Mouse (Mus musculus) neural tube, embryonic 13.5 days (tissue): Measurements from ENCODE around the gene Tenm2. TPM values are rescaled to one million over a fixed set of nuclear protein-coding genes. Genes with fewer than 3 reads are reported as not detected.

Source experiments
- ATAC-seq: fragments of 200-750 bp; cut with Nextera tagmentation; 2 replicates; pipeline ENCODE4 v1.8.0; 2017; ENCODE audit warnings: low read depth, mild to moderate bottlenecking, moderate TSS enrichment, moderate library complexity
- H3K27ac ChIP-seq: fragments of 300-500 bp; sonication (generic); replicated peaks from 2 replicates; pipeline ENCODE4 v1.5.1; 2015; ENCODE audit warnings: moderate library complexity, mild to moderate bottlenecking, inconsistent platforms
- H3K27me3 ChIP-seq: fragments of 300-500 bp; sonication (generic); 2 replicates; pipeline ENCODE4 v1.6.1; 2015; ENCODE audit warnings: mild to moderate bottlenecking, inconsistent platforms
- H3K36me3 ChIP-seq: fragments of 300-500 bp; sonication (generic); 2 replicates; pipeline ENCODE4 v1.6.1; 2015; ENCODE audit warnings: mild to moderate bottlenecking, inconsistent platforms
- H3K4me1 ChIP-seq: fragments of 300-500 bp; sonication (generic); replicated peaks from 2 replicates; pipeline ENCODE4 v1.6.1; 2015; ENCODE audit warnings: inconsistent platforms
- H3K4me2 ChIP-seq: fragments of 300-500 bp; sonication (generic); 2 replicates; pipeline ENCODE4 v1.6.1; 2015; ENCODE audit warnings: inconsistent platforms, mild to moderate bottlenecking, moderate library complexity
- H3K4me3 ChIP-seq: fragments of 300-500 bp; sonication (generic); 2 replicates; pipeline ENCODE4 v1.5.1; 2015; ENCODE audit warnings: mild to moderate bottlenecking, inconsistent platforms
- H3K9ac ChIP-seq: fragments of 300-500 bp; sonication (generic); 2 replicates; pipeline ENCODE4 v1.6.1; 2015; ENCODE audit warnings: moderate library complexity, mild to moderate bottlenecking, inconsistent platforms
- H3K9me3 ChIP-seq: fragments of 300-500 bp; sonication (generic); 2 replicates; pipeline ENCODE4 v1.6.1; 2016; ENCODE audit warnings: inconsistent platforms
- WGBS: fragments of 180-500 bp; shearing (Covaris S2); methylation state at CpG from one replicate; pipeline ENCODE4 v1.1.7; 2015; 5-methylcytosine and 5-hydroxymethylcytosine counted together
- polyA plus RNA-seq: library from polyadenylated mRNA; unstranded; fragments of >200 nt; fragmentation: Nextera tagmentation; extraction: Ambion mirVana; gene quantifications from 2 replicates; pipeline ENCODE4 v1.2.1, GENCODE M21; 2015

Tenm2 gene
- polyA plus RNA-seq, 1 experiment from 2014 or later, result 14.2 TPM

GRCm38 (mm10) chr11:36441801-36442200 lies 794.0 kb downstream of the Tenm2 start:
- WGBS, result 13% methylated on average over 6 of the region's 6 CpGs
- peaks cover 10% of the 10 kb centered on the region for H3K4me1 ChIP-seq
- no peaks in the 10 kb centered on the region for H3K36me3 ChIP-seq
- no peak overlapping the region for H3K9ac ChIP-seq
- no peak overlapping the region for H3K4me3 ChIP-seq
- ATAC-seq, result no peak
- no peaks in the 10 kb centered on the region for H3K27me3 ChIP-seq
- no peak overlapping the region for H3K27ac ChIP-seq
- no peak overlapping the region for H3K4me2 ChIP-seq
- H3K9me3 ChIP-seq, result no peaks in the 10 kb centered on the region

DNA sequence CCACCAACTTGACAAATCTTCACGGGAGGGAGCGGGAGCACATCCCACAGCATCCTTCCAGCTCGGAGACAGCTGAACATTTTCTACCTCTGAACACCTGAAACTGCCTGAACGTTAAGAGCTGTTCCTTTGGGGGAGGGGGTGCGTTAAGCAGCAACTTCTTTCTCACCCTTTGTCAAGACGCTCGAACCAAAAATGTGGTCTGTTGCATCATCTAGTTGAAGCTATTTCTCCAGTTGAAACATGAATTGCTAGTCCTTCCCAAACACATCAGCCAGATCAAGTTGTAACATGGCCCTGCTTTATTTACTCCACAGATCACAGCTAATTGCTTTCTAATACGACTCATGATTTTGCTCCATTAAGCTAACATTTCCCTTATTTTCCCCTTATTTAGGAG lies 799.5 kb downstream of the Tenm2 start:
- no peak overlapping the region for H3K27ac ChIP-seq
- no peak for ATAC-seq
- H3K4me2 ChIP-seq, result no peak overlapping the region
- no peaks in the 10 kb centered on the region for H3K36me3 ChIP-seq
- H3K9ac ChIP-seq, result no peak overlapping the region
- H3K27me3 ChIP-seq, result no peaks in the 10 kb centered on the region
- 65% methylated on average over 8 of the region's 8 CpGs for WGBS
- H3K4me3 ChIP-seq, result no peak overlapping the region
- H3K4me1 ChIP-seq, result peaks cover 20% of the 10 kb centered on the region
- H3K9me3 ChIP-seq, result no peaks in the 10 kb centered on the region

DNA sequence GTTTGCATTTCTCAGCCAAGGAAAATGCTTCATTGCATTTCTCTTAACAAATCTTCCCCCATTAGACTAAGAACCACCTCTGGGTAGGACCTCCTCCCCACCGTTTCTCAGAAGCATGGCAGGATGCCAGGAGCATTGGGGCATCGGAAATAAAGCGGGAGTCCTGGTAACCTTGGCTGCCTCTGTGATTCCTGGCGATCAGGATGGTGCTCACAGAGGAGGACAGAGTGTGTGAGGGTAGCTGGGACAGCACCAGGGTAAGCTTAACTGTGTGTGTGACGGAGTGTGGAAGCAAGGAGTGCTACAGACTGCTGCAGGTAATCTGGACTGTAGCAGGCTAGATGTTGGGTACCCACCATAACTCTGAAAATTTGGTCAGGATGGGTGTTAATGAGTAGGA lies 806.8 kb downstream of the Tenm2 start:
- Histone ChIP-seq H3K27me3 (no peaks in the 10 kb centered on the region), H3K27ac (no peak overlapping the region), H3K4me1 (peaks cover 23% of the 10 kb centered on the region), H3K4me3 (no peak overlapping the region), H3K9me3 (no peaks in the 10 kb centered on the region), H3K36me3 (no peaks in the 10 kb centered on the region), H3K4me2 (no peak overlapping the region), H3K9ac (no peak overlapping the region)
- 59% methylated on average over 5 of the region's 5 CpGs for WGBS
- ATAC-seq, result no peak; the same call in 1 of the 2 replicates

- Histone ChIP-seq H3K9me3 (no peaks in the 10 kb centered on the region), H3K9ac (no peak overlapping the region), H3K36me3 (no peaks in the 10 kb centered on the region), H3K27ac (no peak overlapping the region), H3K4me3 (no peak overlapping the region), H3K4me1 (peaks cover 13% of the 10 kb centered on the region), H3K27me3 (no peaks in the 10 kb centered on the region), H3K4me2 (no peak overlapping the region)
- ATAC-seq, result no peak
- WGBS, result 70% methylated on average over 3 of the region's 3 CpGs
Observed at GRCm38 (mm10) chr11:36424959-36425358, 810.8 kb downstream of the Tenm2 start.

- 27% methylated on average over 7 of the region's 7 CpGs for WGBS
- Histone ChIP-seq H3K4me2 (no peak overlapping the region), H3K27ac (no peak overlapping the region), H3K36me3 (no peaks in the 10 kb centered on the region), H3K4me1 (peaks cover 16% of the 10 kb centered on the region), H3K4me3 (no peak overlapping the region), H3K9me3 (no peaks in the 10 kb centered on the region), H3K9ac (no peak overlapping the region), H3K27me3 (no peaks in the 10 kb centered on the region)
- ATAC-seq, result peak; percentile 75; the same call in 1 of the 2 replicates
Observed at GRCm38 (mm10) chr11:36420047-36420446, 815.7 kb downstream of the Tenm2 start.

DNA sequence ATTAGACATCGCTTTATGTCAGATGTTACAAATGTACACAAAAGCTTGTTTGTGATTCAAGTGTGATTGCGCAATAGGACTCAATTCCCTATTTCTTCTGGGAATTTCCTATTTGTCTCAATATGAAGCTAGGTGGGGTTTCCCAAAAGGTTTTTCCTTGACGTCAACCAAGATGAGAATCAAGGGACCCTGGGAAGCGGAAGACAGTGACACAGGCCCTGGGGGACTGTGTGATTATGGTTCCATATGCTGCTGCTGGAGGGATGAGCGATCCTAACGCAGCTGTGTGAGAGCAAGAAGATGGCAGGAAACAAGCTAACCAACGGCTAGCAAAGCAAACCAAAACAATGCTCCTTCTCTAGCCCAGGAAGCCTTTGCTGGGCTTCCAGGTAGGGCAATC lies 820.5 kb downstream of the Tenm2 start:
- WGBS, result 55% methylated on average over 7 of the region's 7 CpGs
- Histone ChIP-seq H3K9me3 (no peaks in the 10 kb centered on the region), H3K4me3 (no peak overlapping the region), H3K36me3 (no peaks in the 10 kb centered on the region), H3K27ac (no peak overlapping the region), H3K27me3 (no peaks in the 10 kb centered on the region), H3K4me2 (no peak overlapping the region), H3K4me1 (peaks cover 47% of the 10 kb centered on the region), H3K9ac (no peak overlapping the region)
- ATAC-seq, result no peak

- Histone ChIP-seq H3K9me3 (no peaks in the 10 kb centered on the region), H3K4me2 (no peak overlapping the region), H3K27me3 (no peaks in the 10 kb centered on the region), H3K9ac (no peak overlapping the region), H3K4me3 (no peak overlapping the region), H3K4me1 (peaks cover 39% of the 10 kb centered on the region), H3K27ac (no peak overlapping the region), H3K36me3 (no peaks in the 10 kb centered on the region)
- ATAC-seq, result no peak
- whole genome bisulfite sequencing, result 65% methylated on average over 13 of the region's 13 CpGs
Observed at GRCm38 (mm10) chr11:36410881-36411280, 824.9 kb downstream of the Tenm2 start.

- Histone ChIP-seq H3K9me3 (no peaks in the 10 kb centered on the region), H3K4me3 (no peak overlapping the region), H3K27me3 (no peaks in the 10 kb centered on the region), H3K27ac (no peak overlapping the region), H3K9ac (no peak overlapping the region), H3K4me2 (no peak overlapping the region), H3K4me1 (peaks cover 10% of the 10 kb centered on the region), H3K36me3 (no peaks in the 10 kb centered on the region)
- 44% methylated on average over 12 of the region's 12 CpGs for WGBS
- ATAC-seq, result no peak
Observed at GRCm38 (mm10) chr11:36395803-36396710, 839.7 kb downstream of the Tenm2 start.

DNA sequence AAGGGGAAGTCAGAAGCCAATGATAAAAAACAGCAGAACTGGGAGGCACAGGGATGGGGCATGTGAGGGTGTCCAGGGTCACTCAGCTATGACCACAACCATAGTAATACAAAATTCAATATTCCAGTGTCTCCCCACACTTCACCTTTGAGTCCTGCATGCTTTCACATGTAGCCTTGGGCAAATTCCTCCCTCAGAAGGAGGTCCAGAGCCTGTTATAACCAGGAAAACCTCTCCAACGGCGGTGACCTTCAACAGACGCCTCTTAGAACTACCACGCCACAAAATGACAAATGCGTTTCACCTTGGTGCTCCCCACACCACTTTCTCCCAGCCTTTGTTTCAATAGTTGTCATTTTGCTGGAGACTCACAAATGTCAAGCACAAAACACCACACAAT lies 851.1 kb downstream of the Tenm2 start:
- H3K36me3 ChIP-seq, result no peaks in the 10 kb centered on the region
- WGBS, result 92% methylated on average over 5 of the region's 5 CpGs
- no peak for ATAC-seq
- no peaks in the 10 kb centered on the region for H3K4me1 ChIP-seq
- no peak overlapping the region for H3K27ac ChIP-seq
- no peak overlapping the region for H3K9ac ChIP-seq
- H3K9me3 ChIP-seq, result no peaks in the 10 kb centered on the region
- H3K27me3 ChIP-seq, result no peaks in the 10 kb centered on the region
- H3K4me3 ChIP-seq, result no peak overlapping the region
- H3K4me2 ChIP-seq, result no peak overlapping the region

DNA sequence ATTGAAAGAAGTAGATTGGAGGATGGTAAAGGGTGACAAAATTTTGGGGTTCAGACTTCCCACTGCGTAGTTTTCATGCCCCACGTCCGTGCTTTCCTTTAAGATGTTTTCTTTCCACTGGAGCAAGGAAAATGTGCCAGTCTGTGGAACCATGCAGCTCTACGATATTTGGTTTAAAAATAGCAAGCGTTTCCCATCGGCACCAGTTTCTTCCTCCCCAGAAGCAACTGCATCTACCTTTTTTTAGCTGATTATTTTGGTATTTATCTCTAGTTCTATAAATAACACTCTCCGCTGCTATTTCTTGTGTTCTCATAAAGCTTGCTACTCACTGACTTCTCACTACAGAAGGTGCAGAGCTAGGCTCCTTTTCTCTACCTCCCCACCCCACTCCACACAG lies 864.0 kb downstream of the Tenm2 start:
- no peak overlapping the region for H3K4me2 ChIP-seq
- WGBS, result 88% methylated on average over 7 of the region's 7 CpGs

GRCm38 (mm10) chr11:36365067-36365466 lies 870.7 kb downstream of the Tenm2 start:
- no peak overlapping the region for H3K4me3 ChIP-seq
- no peaks in the 10 kb centered on the region for H3K27me3 ChIP-seq
- H3K36me3 ChIP-seq, result no peaks in the 10 kb centered on the region
- H3K27ac ChIP-seq, result no peak overlapping the region
- no peaks in the 10 kb centered on the region for H3K9me3 ChIP-seq
- no peak overlapping the region for H3K9ac ChIP-seq
- no peak for ATAC-seq
- WGBS, result 88% methylated on average over 5 of the region's 5 CpGs
- no peak overlapping the region for H3K4me2 ChIP-seq
- no peaks in the 10 kb centered on the region; the same call in 1 of the 2 replicates for H3K4me1 ChIP-seq

More for the DNA sequence above, 864.0 kb downstream of the Tenm2 start:
- Histone ChIP-seq H3K9ac (no peak overlapping the region), H3K4me3 (no peak overlapping the region), H3K9me3 (no peaks in the 10 kb centered on the region), H3K27me3 (no peaks in the 10 kb centered on the region), H3K4me1 (no peaks in the 10 kb centered on the region; the same call in 1 of the 2 replicates), H3K36me3 (no peaks in the 10 kb centered on the region), H3K27ac (no peak overlapping the region)
- ATAC-seq, result no peak

DNA sequence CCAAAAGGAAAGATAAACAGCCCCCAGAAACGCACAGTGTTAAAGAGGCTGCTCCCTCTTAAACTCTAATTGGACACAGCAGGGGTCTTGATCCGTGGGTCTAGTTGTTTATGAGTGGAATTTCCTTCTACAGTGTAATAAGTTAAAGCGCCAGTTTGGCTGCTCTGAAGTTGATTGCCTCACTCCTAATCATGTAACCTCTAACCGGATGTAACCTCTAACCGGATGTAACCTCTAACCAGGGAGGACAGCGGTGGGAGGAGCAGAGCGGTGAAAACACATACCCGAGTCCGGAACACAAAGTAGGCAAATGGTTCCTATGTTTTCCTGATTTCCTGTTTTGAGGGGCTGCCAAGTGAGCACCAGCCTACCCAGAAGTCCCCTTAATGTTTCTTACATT lies 871.3 kb downstream of the Tenm2 start:
- no peak overlapping the region for H3K4me3 ChIP-seq
- ATAC-seq, result no peak
- H3K4me2 ChIP-seq, result no peak overlapping the region
- WGBS, result 70% methylated on average over 9 of the region's 9 CpGs
- H3K27me3 ChIP-seq, result no peaks in the 10 kb centered on the region
- no peaks in the 10 kb centered on the region for H3K4me1 ChIP-seq
- no peak overlapping the region for H3K9ac ChIP-seq
- H3K9me3 ChIP-seq, result no peaks in the 10 kb centered on the region
- no peak overlapping the region for H3K27ac ChIP-seq
- no peaks in the 10 kb centered on the region for H3K36me3 ChIP-seq

DNA sequence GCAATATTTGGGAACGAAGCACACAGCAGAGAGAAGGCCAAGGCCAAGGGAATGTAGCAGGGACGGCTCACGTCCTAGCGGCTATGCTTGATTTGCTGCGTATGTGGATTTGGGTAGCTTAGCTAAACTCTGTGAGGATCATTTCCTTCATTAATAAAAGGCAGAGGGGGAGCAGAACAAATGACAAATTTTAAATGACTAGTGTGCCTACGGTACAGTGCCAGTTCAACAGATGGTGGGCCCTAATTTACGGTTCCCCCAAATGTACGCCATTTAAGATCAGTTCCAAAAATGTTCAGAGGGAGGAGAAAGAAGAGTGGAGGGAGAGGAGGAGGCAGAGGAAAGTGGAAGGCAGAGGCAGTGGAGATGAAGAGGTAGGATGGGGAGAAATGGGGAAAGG lies 873.2 kb downstream of the Tenm2 start:
- H3K4me2 ChIP-seq, result no peak overlapping the region
- no peak for ATAC-seq
- no peak overlapping the region for H3K9ac ChIP-seq
- H3K27ac ChIP-seq, result no peak overlapping the region
- H3K27me3 ChIP-seq, result no peaks in the 10 kb centered on the region
- H3K9me3 ChIP-seq, result no peaks in the 10 kb centered on the region
- H3K36me3 ChIP-seq, result no peaks in the 10 kb centered on the region
- 81% methylated on average over 8 of the region's 8 CpGs for WGBS
- H3K4me3 ChIP-seq, result no peak overlapping the region
- no peaks in the 10 kb centered on the region for H3K4me1 ChIP-seq
